Mouse (Mus musculus) hindbrain, embryonic 11.5 days (tissue): ENCODE results near the gene Tbc1d20. TPM values are rescaled to one million over a fixed set of nuclear protein-coding genes. Genes with fewer than 3 reads are reported as not detected.
"Not testable (repeated sequence)": the region's sequence is repeated elsewhere in the genome, so short reads cannot be mapped to it uniquely, and the experiment has no call there.

ENCODE experiments used
- ATAC-seq: fragments of 200-750 bp; cut with Nextera tagmentation; 2 replicates; pipeline ENCODE4 v1.8.0; 2017; ENCODE audit warnings: mild to moderate bottlenecking, moderate TSS enrichment, moderate library complexity; ENCODE audit not compliant: low FRiP score
- DNase-seq: peaks from one replicate; pipeline ENCODE4 v3.0.0-alpha.2; 2015; ENCODE audit warnings: low spot score
- H3K27ac ChIP-seq: fragments of 300-500 bp; sonication (generic); 2 replicates; pipeline ENCODE4 v1.5.1; 2014; ENCODE audit warnings: mild to moderate bottlenecking, low read depth, low read length
- H3K27me3 ChIP-seq: fragments of 300-500 bp; sonication (generic); 2 replicates; pipeline ENCODE4 v1.6.1; 2014; ENCODE audit warnings: mild to moderate bottlenecking, low read length, moderate library complexity, mixed read lengths; ENCODE audit not compliant: control insufficient read depth, insufficient read depth
- H3K36me3 ChIP-seq: fragments of 300-500 bp; sonication (generic); 2 replicates; pipeline ENCODE4 v1.6.1; 2014; ENCODE audit warnings: mild to moderate bottlenecking, low read length, moderate library complexity, mixed read lengths; ENCODE audit not compliant: control insufficient read depth, insufficient read depth
- H3K4me1 ChIP-seq: fragments of 300-500 bp; sonication (generic); replicated peaks from 2 replicates; pipeline ENCODE4 v1.6.1; 2014; ENCODE audit warnings: low read length, mixed read lengths; ENCODE audit not compliant: control insufficient read depth, insufficient read depth
- H3K4me2 ChIP-seq: fragments of 300-500 bp; sonication (generic); replicated peaks from 2 replicates; pipeline ENCODE4 v1.6.1; 2014; ENCODE audit warnings: mild to moderate bottlenecking, low read depth, low read length
- H3K4me3 ChIP-seq: fragments of 300-500 bp; sonication (generic); 2 replicates; pipeline ENCODE4 v1.5.1; 2014; ENCODE audit warnings: low read depth, low read length
- H3K9ac ChIP-seq: fragments of 300-500 bp; sonication (generic); 2 replicates; pipeline ENCODE4 v1.6.1; 2014; ENCODE audit warnings: low read depth, low read length
- H3K9me3 ChIP-seq: fragments of 300-500 bp; sonication (generic); 2 replicates; pipeline ENCODE4 v1.6.1; 2016; ENCODE audit warnings: low read length; ENCODE audit not compliant: control insufficient read depth
- WGBS: fragments of 180-500 bp; shearing (Covaris S2); extraction: QIAGEN DNeasy Blood & Tissue Kit; methylation state at CpG from one replicate; pipeline ENCODE4 v1.1.7; 2014; 5-methylcytosine and 5-hydroxymethylcytosine counted together
- polyA plus RNA-seq: library from polyadenylated mRNA; unstranded; fragments of >200 nt; fragmentation: Nextera tagmentation; extraction: Ambion mirVana; gene quantifications from 2 replicates; pipeline ENCODE4 v1.2.1, GENCODE M21; 2014

Tbc1d20 gene
- polyA plus RNA-seq = 23.7 and 24.2 TPM in 2 replicates

- peak; percentile 99 for ATAC-seq
- DNase-seq = peak; percentile 94
- H3K4me2 ChIP-seq = peak within 1 kb of the TSS; percentile 71
- H3K4me1 ChIP-seq = peaks cover 4% of the 10 kb centered on the region
- no peaks in the 10 kb centered on the region for H3K27me3 ChIP-seq
- H3K4me3 ChIP-seq = peak within 1 kb of the TSS; percentile 92
- H3K9ac ChIP-seq = peak within 1 kb of the TSS; percentile 91
- under 1% methylated on average over 59 of the region's 70 CpGs for WGBS
- H3K36me3 ChIP-seq = no peaks in the 10 kb centered on the region
- H3K27ac ChIP-seq = peak within 1 kb of the TSS; percentile 80
- H3K9me3 ChIP-seq = no peaks in the 10 kb centered on the region
These were observed at the start of gene Tbc1d20 for GRCm38 (mm10) chr2:152293727-152294475. Gene Tbc1d20, plus strand, starts transcription at chr2:152293828.

- H3K9ac ChIP-seq = no peak overlapping the region
- no peak overlapping the region for H3K27ac ChIP-seq
- ATAC-seq (no peak), DNase-seq (no peak)
- H3K36me3 ChIP-seq = peaks cover 2% of the 10 kb centered on the region; the same call in 1 of the 2 replicates
- no peaks in the 10 kb centered on the region for H3K27me3 ChIP-seq
- no peak overlapping the region for H3K4me3 ChIP-seq
- H3K4me1 ChIP-seq = no peaks in the 10 kb centered on the region
- H3K9me3 ChIP-seq = no peaks in the 10 kb centered on the region
- WGBS = 92% methylated on average over 1 of the region's 1 CpGs
- H3K4me2 ChIP-seq = no peak overlapping the region
These were observed 46.4 kb upstream of the Tbc1d20 start for GRCm38 (mm10) chr2:152247213-152247612.

- no peak for ATAC-seq
- Histone ChIP-seq H3K4me1 (no peaks in the 10 kb centered on the region), H3K9me3 (no peaks in the 10 kb centered on the region), H3K27me3 (no peaks in the 10 kb centered on the region), H3K36me3 (peaks cover 9% of the 10 kb centered on the region; the same call in 1 of the 2 replicates), H3K4me2 (no peak overlapping the region), H3K27ac (no peak overlapping the region), H3K4me3 (no peak overlapping the region), H3K9ac (no peak overlapping the region)
- WGBS = 81% methylated on average over 2 of the region's 4 CpGs
- DNase-seq = no peak
These were observed 43.1 kb upstream of the Tbc1d20 start for GRCm38 (mm10) chr2:152250511-152250910.

GRCm38 (mm10) chr2:152259739-152260138 is 33.9 kb upstream of the Tbc1d20 start:
- DNase-seq (no peak), ATAC-seq (no peak)
- H3K27ac ChIP-seq = no peak overlapping the region
- no peaks in the 10 kb centered on the region for H3K27me3 ChIP-seq
- H3K4me1 ChIP-seq = no peaks in the 10 kb centered on the region
- H3K4me2 ChIP-seq = no peak overlapping the region
- H3K4me3 ChIP-seq = no peak overlapping the region
- H3K9me3 ChIP-seq = no peaks in the 10 kb centered on the region
- H3K36me3 ChIP-seq = peaks cover 7% of the 10 kb centered on the region
- no peak overlapping the region for H3K9ac ChIP-seq
- WGBS = 97% methylated on average over 1 of the region's 1 CpGs

- H3K36me3 ChIP-seq = peaks cover 5% of the 10 kb centered on the region; the same call in 1 of the 2 replicates
- WGBS = 92% methylated on average over 2 of the region's 2 CpGs
These were observed 20.0 kb upstream of the Tbc1d20 start for GRCm38 (mm10) chr2:152273639-152274038.

GRCm38 (mm10) chr2:152281407-152281806 is 12.2 kb upstream of the Tbc1d20 start:
- no peaks in the 10 kb centered on the region; the same call in 1 of the 2 replicates for H3K36me3 ChIP-seq
- no peak for ATAC-seq

More at GRCm38 (mm10) chr2:152273639-152274038, 20.0 kb upstream of the Tbc1d20 start:
- no peak overlapping the region for H3K9ac ChIP-seq
- no peaks in the 10 kb centered on the region for H3K9me3 ChIP-seq
- no peak for ATAC-seq
- H3K4me2 ChIP-seq = no peak overlapping the region
- no peak overlapping the region for H3K4me3 ChIP-seq
- H3K27ac ChIP-seq = no peak overlapping the region
- no peaks in the 10 kb centered on the region for H3K4me1 ChIP-seq
- H3K27me3 ChIP-seq = no peaks in the 10 kb centered on the region
- no peak for DNase-seq

GRCm38 (mm10) chr2:152287560-152287959 is 6.1 kb upstream of the Tbc1d20 start:
- no peak for DNase-seq
- WGBS = 91% methylated on average over 5 of the region's 5 CpGs
- ATAC-seq = no peak
- H3K27me3 ChIP-seq = no peaks in the 10 kb centered on the region
- H3K9me3 ChIP-seq = no peaks in the 10 kb centered on the region
- no peak overlapping the region for H3K27ac ChIP-seq
- no peak overlapping the region for H3K4me2 ChIP-seq
- no peaks in the 10 kb centered on the region for H3K4me1 ChIP-seq
- no peak overlapping the region for H3K4me3 ChIP-seq
- H3K9ac ChIP-seq = no peak overlapping the region
- no peaks in the 10 kb centered on the region; the same call in 1 of the 2 replicates for H3K36me3 ChIP-seq

More at GRCm38 (mm10) chr2:152281407-152281806, 12.2 kb upstream of the Tbc1d20 start:
- no peak overlapping the region for H3K9ac ChIP-seq
- H3K4me1 ChIP-seq = no peaks in the 10 kb centered on the region
- no peaks in the 10 kb centered on the region for H3K9me3 ChIP-seq
- no peak overlapping the region for H3K4me3 ChIP-seq
- WGBS = 96% methylated on average over 3 of the region's 3 CpGs
- H3K4me2 ChIP-seq = no peak overlapping the region
- no peak overlapping the region for H3K27ac ChIP-seq
- DNase-seq = no peak
- no peaks in the 10 kb centered on the region for H3K27me3 ChIP-seq

- WGBS = 89% methylated on average over 8 of the region's 8 CpGs
- Histone ChIP-seq H3K4me3 (no peak overlapping the region), H3K27me3 (no peaks in the 10 kb centered on the region), H3K36me3 (no peaks in the 10 kb centered on the region; the same call in 1 of the 2 replicates), H3K27ac (no peak overlapping the region), H3K4me1 (no peaks in the 10 kb centered on the region), H3K4me2 (no peak overlapping the region), H3K9me3 (no peaks in the 10 kb centered on the region), H3K9ac (no peak overlapping the region)
- ATAC-seq = no peak
- DNase-seq = no peak
These were observed 5.6 kb upstream of the Tbc1d20 start for GRCm38 (mm10) chr2:152288046-152288445.

GRCm38 (mm10) chr2:152289623-152290022 is 4.0 kb upstream of the Tbc1d20 start:
- WGBS = 100% methylated on average over 1 of the region's 2 CpGs
- not testable (repeated sequence) for H3K27ac ChIP-seq, H3K36me3 ChIP-seq, H3K4me2 ChIP-seq, H3K27me3 ChIP-seq, H3K9ac ChIP-seq, H3K9me3 ChIP-seq, H3K4me1 ChIP-seq, ATAC-seq, DNase-seq, H3K4me3 ChIP-seq
